Mouse (Mus musculus) erythroblast, embryonic 14.5 days (primary cell): Measurements from ENCODE around the gene Il1r1.

Source experiments
- GATA1 ChIP-seq: IDR thresholded peaks from 2 replicates; pipeline ENCODE4 v1.6.1; 2012; ENCODE audit warnings: low read length, inconsistent platforms, mixed read lengths
- TAL1 ChIP-seq: IDR thresholded peaks from 3 replicates; pipeline ENCODE4 v1.6.1; 2012; ENCODE audit warnings: low read length, inconsistent platforms, mixed read lengths

DNA sequence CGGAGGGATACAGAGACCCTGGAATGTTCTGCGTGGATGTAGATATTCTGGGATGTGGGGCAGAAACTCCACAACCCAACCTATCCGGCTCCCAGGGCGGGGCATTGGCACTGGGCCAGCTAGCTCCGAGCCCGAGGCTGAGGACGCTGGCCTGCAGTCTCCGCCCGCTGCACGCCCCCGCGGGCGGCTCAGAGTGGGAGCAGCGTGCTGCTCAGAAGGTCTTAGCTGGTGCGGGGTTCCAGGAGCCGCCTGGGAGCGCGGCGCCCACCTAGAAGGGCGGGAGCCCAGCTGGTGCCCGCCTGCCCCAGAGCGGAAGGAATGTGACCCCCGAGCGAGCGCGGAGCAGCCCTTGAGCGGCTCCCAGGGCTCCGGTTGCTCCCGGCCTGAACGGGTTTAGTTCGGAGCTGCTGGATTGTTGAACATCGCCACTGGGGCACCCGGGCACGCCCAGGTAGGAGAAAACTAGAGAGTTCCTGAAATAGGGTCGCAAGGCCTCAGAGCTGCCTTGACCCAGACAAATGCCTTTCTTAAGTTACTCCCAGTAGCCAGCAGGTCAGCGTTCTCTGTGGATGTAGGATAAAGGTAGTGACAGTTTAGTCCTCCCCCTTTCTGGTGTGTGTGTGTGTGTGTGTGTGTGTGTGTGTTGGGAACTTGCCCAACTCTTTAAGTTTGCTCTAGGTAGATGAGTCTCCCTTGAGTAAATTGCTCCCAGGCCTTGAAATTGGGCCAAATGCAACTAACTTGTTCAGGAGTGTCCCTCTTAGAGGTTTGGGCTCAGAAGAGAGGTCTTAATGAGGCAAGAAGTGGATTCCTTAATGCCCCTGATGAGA lies 41.8 kb downstream of the Il1r1 start:
- TF ChIP-seq TAL1 (no peak), GATA1 (no peak)
